Mouse (Mus musculus): ENCODE data around the gene Ush2a.

DNA sequence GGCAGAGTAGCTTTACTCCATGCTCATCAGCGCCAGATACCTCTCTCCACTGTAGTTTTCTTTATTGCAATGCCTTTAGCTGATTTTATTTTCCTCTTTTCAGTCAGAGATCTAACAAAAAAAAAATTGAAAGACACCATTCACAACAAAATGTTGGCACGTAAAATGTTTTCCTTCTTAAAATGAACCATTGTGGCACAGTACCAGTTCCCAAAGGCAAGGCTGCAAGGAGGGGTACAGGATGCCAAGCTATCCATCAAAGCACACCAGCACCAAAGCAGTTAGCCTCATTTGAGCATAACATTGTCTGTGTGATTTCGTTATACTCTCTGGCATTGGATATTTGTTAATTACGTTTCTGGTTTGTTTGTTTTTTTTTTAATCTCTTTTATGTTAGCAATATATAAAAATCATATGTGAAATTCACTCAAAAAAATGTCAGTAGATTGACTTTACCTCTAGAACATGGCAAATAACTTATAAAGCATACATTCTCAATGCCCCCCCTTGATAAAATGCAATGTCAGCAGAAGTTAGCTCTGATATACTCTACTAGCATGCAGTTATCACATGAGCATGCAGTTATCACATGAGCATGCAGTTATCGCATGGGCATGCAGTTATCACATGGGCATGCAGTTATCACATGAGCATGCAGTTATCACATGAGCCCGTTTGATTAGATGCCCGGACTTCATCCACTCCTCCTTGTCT lies 510.9 kb downstream of the Ush2a start:
- TF ChIP-seq CTCF (IDR thresholded peaks at IDR 0.05; ENCODE audit: low read depth, low read length): no peak
- no peak for TF ChIP-seq GATA1 (IDR thresholded peaks at IDR 0.05; ENCODE audit: borderline replicate concordance, low read length)
- TF ChIP-seq TAL1 (conservative IDR thresholded peaks at IDR 0.05; ENCODE audit: low read depth, low read length): no peak
